Mouse (Mus musculus) forebrain, embryonic 11.5 days (tissue): Measurements from ENCODE around the gene Dph7. TPM values are rescaled to one million over a fixed set of nuclear protein-coding genes. Genes with fewer than 3 reads are reported as not detected.

Experiments
- ATAC-seq: fragments of 200-750 bp; cut with Nextera tagmentation; replicated peaks from 2 replicates; pipeline ENCODE4 v1.8.0; 2017; ENCODE audit warnings: moderate TSS enrichment; ENCODE audit not compliant: low FRiP score
- DNase-seq: peaks from one replicate; pipeline ENCODE4 v3.0.0-alpha.2; 2017; ENCODE audit warnings: low spot score
- H3K27ac ChIP-seq: fragments of 300-500 bp; sonication (generic); 2 replicates; pipeline ENCODE4 v1.5.1; 2014; ENCODE audit warnings: low read depth, low read length
- H3K27me3 ChIP-seq: fragments of 300-500 bp; sonication (generic); 2 replicates; pipeline ENCODE4 v1.6.1; 2014; ENCODE audit warnings: mild to moderate bottlenecking, low read length, mixed read lengths; ENCODE audit not compliant: control insufficient read depth, insufficient read depth
- H3K36me3 ChIP-seq: fragments of 300-500 bp; sonication (generic); 2 replicates; pipeline ENCODE4 v1.6.1; 2014; ENCODE audit warnings: mild to moderate bottlenecking, low read length, moderate library complexity, mixed read lengths; ENCODE audit not compliant: control insufficient read depth, insufficient read depth
- H3K4me1 ChIP-seq: fragments of 300-500 bp; sonication (generic); replicated peaks from 2 replicates; pipeline ENCODE4 v1.6.1; 2014; ENCODE audit warnings: low read length, mixed read lengths; ENCODE audit not compliant: control insufficient read depth, insufficient read depth
- H3K4me2 ChIP-seq: fragments of 300-500 bp; sonication (generic); 2 replicates; pipeline ENCODE4 v1.6.1; 2014; ENCODE audit warnings: low read depth, mild to moderate bottlenecking, low read length, moderate library complexity, mixed read lengths; ENCODE audit not compliant: severe bottlenecking
- H3K4me3 ChIP-seq: fragments of 300-500 bp; sonication (generic); 2 replicates; pipeline ENCODE4 v1.5.1; 2014; ENCODE audit warnings: low read depth, low read length
- H3K9ac ChIP-seq: fragments of 300-500 bp; sonication (generic); 2 replicates; pipeline ENCODE4 v1.6.1; 2014; ENCODE audit warnings: low read length
- H3K9me3 ChIP-seq: fragments of 300-500 bp; sonication (generic); 2 replicates; pipeline ENCODE4 v1.6.1; 2016; ENCODE audit warnings: low read length, mixed read lengths; ENCODE audit not compliant: control insufficient read depth
- WGBS: fragments of 180-500 bp; shearing (Covaris S2); extraction: QIAGEN DNeasy Blood & Tissue Kit; methylation state at CpG from one replicate; pipeline ENCODE4 v1.1.7; 2014; 5-methylcytosine and 5-hydroxymethylcytosine counted together
- polyA plus RNA-seq: library from polyadenylated mRNA; unstranded; fragments of >200 nt; fragmentation: Nextera tagmentation; extraction: Ambion mirVana; gene quantifications from 2 replicates; pipeline ENCODE4 v1.2.1, GENCODE M21; 2014

Dph7 gene
- polyA plus RNA-seq, 1 experiment from 2014 or later: 32.4 TPM

- Histone ChIP-seq H3K4me2 (no peak overlapping the region), H3K4me3 (no peak overlapping the region), H3K27me3 (no peaks in the 10 kb centered on the region), H3K27ac (no peak overlapping the region), H3K36me3 (peaks cover 2% of the 10 kb centered on the region; the same call in 1 of the 2 replicates), H3K4me1 (peaks cover 6% of the 10 kb centered on the region; the same call in 1 of the 2 replicates), H3K9me3 (no peaks in the 10 kb centered on the region), H3K9ac (no peak overlapping the region)
- 93% methylated on average over 5 of the region's 5 CpGs for WGBS
- ATAC-seq: no peak
- no peak for DNase-seq
Observed at GRCm38 (mm10) chr2:24976960-24977359, 14.8 kb downstream of the Dph7 start.

- Histone ChIP-seq H3K36me3 (no peaks in the 10 kb centered on the region), H3K9ac (no peak overlapping the region), H3K4me3 (no peak overlapping the region), H3K4me1 (no peaks in the 10 kb centered on the region), H3K4me2 (no peak overlapping the region), H3K27me3 (no peaks in the 10 kb centered on the region), H3K9me3 (no peaks in the 10 kb centered on the region), H3K27ac (no peak overlapping the region)
- no peak for ATAC-seq
- no peak for DNase-seq
- 72% methylated on average over 2 of the region's 2 CpGs for WGBS
Observed at GRCm38 (mm10) chr2:24987762-24988161, 25.6 kb downstream of the Dph7 start.

GRCm38 (mm10) chr2:24995332-24995731 is 33.1 kb downstream of the Dph7 start:
- Histone ChIP-seq H3K4me3 (no peak overlapping the region), H3K36me3 (no peaks in the 10 kb centered on the region), H3K9me3 (no peaks in the 10 kb centered on the region), H3K27ac (no peak overlapping the region), H3K9ac (no peak overlapping the region), H3K27me3 (no peaks in the 10 kb centered on the region), H3K4me2 (no peak overlapping the region), H3K4me1 (no peaks in the 10 kb centered on the region)
- ATAC-seq: no peak
- 91% methylated on average over 6 of the region's 6 CpGs for WGBS
- DNase-seq: no peak

- Histone ChIP-seq H3K27me3 (no peaks in the 10 kb centered on the region), H3K4me2 (no peak overlapping the region), H3K27ac (no peak overlapping the region), H3K9me3 (no peaks in the 10 kb centered on the region), H3K9ac (no peak overlapping the region), H3K36me3 (no peaks in the 10 kb centered on the region), H3K4me3 (no peak overlapping the region), H3K4me1 (no peaks in the 10 kb centered on the region)
- WGBS: 90% methylated on average over 2 of the region's 2 CpGs
- DNase-seq: no peak
- no peak for ATAC-seq
Observed at GRCm38 (mm10) chr2:24996471-24996870, 34.3 kb downstream of the Dph7 start.

- Histone ChIP-seq H3K27me3 (no peaks in the 10 kb centered on the region), H3K36me3 (no peaks in the 10 kb centered on the region), H3K9ac (no peak overlapping the region), H3K9me3 (no peaks in the 10 kb centered on the region), H3K4me2 (no peak overlapping the region), H3K27ac (no peak overlapping the region), H3K4me3 (no peak overlapping the region), H3K4me1 (no peaks in the 10 kb centered on the region)
- DNase-seq: no peak
- ATAC-seq: no peak
- 81% methylated on average over 3 of the region's 3 CpGs for WGBS
Observed at GRCm38 (mm10) chr2:25000544-25001235, 38.5 kb downstream of the Dph7 start.

- no peaks in the 10 kb centered on the region for H3K4me1 ChIP-seq
- no peaks in the 10 kb centered on the region for H3K9me3 ChIP-seq
- DNase-seq: no peak
- H3K9ac ChIP-seq: no peak overlapping the region
- H3K36me3 ChIP-seq: no peaks in the 10 kb centered on the region
- WGBS: 63% methylated on average over 9 of the region's 9 CpGs
- ATAC-seq: no peak
- no peak overlapping the region for H3K27ac ChIP-seq
- H3K27me3 ChIP-seq: no peaks in the 10 kb centered on the region
- H3K4me2 ChIP-seq: no peak overlapping the region
- H3K4me3 ChIP-seq: no peak overlapping the region
Observed at GRCm38 (mm10) chr2:25003946-25004786, 42.0 kb downstream of the Dph7 start.

- Histone ChIP-seq H3K9ac (no peak overlapping the region), H3K4me2 (no peak overlapping the region), H3K9me3 (no peaks in the 10 kb centered on the region), H3K27me3 (no peaks in the 10 kb centered on the region), H3K4me1 (no peaks in the 10 kb centered on the region), H3K27ac (no peak overlapping the region), H3K4me3 (no peak overlapping the region), H3K36me3 (no peaks in the 10 kb centered on the region)
- ATAC-seq (no peak), DNase-seq (no peak)
- WGBS: 83% methylated on average over 1 of the region's 1 CpGs
Observed at GRCm38 (mm10) chr2:25006767-25007166, 44.6 kb downstream of the Dph7 start.

- Histone ChIP-seq H3K4me3 (no peak overlapping the region), H3K4me1 (no peaks in the 10 kb centered on the region), H3K4me2 (no peak overlapping the region), H3K27me3 (no peaks in the 10 kb centered on the region), H3K9me3 (no peaks in the 10 kb centered on the region), H3K27ac (no peak overlapping the region), H3K36me3 (no peaks in the 10 kb centered on the region), H3K9ac (no peak overlapping the region)
- no peak for DNase-seq
- ATAC-seq: no peak
Observed at GRCm38 (mm10) chr2:25008250-25008649, 46.0 kb downstream of the Dph7 start.
